Mouse (Mus musculus) midbrain, embryonic 14.5 days (tissue): ENCODE measurements around the gene Golga4. TPM values are rescaled to one million over a fixed set of nuclear protein-coding genes. Genes with fewer than 3 reads are reported as not detected.

Experiments
- ATAC-seq: fragments of 200-750 bp; cut with Nextera tagmentation; 2 replicates; pipeline ENCODE4 v1.8.0; 2017; ENCODE audit warnings: moderate number of reproducible peaks, moderate library complexity; ENCODE audit not compliant: low FRiP score, low TSS enrichment
- DNase-seq: peaks from one replicate; pipeline ENCODE4 v3.0.0-alpha.2; 2015
- H3K27ac ChIP-seq: fragments of 300-500 bp; sonication (generic); replicated peaks from 2 replicates; pipeline ENCODE4 v1.5.1; 2014; ENCODE audit warnings: mild to moderate bottlenecking, low read depth, low read length, moderate library complexity
- H3K27me3 ChIP-seq: fragments of 300-500 bp; sonication (generic); 2 replicates; pipeline ENCODE4 v1.6.1; 2014; ENCODE audit warnings: low read length, control low read depth, mixed read lengths; ENCODE audit not compliant: control insufficient read depth, insufficient read depth
- H3K36me3 ChIP-seq: fragments of 300-500 bp; sonication (generic); 2 replicates; pipeline ENCODE4 v1.6.1; 2014; ENCODE audit warnings: low read length, control low read depth; ENCODE audit not compliant: control insufficient read depth, insufficient read depth
- H3K4me1 ChIP-seq: fragments of 300-500 bp; sonication (generic); 2 replicates; pipeline ENCODE4 v1.6.1; 2014; ENCODE audit warnings: mild to moderate bottlenecking, antibody characterized with exemption, low read length, control low read depth; ENCODE audit not compliant: control insufficient read depth, insufficient read depth
- H3K4me2 ChIP-seq: fragments of 300-500 bp; sonication (generic); 2 replicates; pipeline ENCODE4 v1.6.1; 2014; ENCODE audit warnings: mild to moderate bottlenecking, low read length, moderate library complexity
- H3K4me3 ChIP-seq: fragments of 300-500 bp; sonication (generic); replicated peaks from 2 replicates; pipeline ENCODE4 v1.5.1; 2014; ENCODE audit warnings: low read depth, low read length
- H3K9ac ChIP-seq: fragments of 300-500 bp; sonication (generic); replicated peaks from 2 replicates; pipeline ENCODE4 v1.6.1; 2014; ENCODE audit warnings: mild to moderate bottlenecking, low read length, moderate library complexity
- H3K9me3 ChIP-seq: fragments of 300-500 bp; sonication (generic); 2 replicates; pipeline ENCODE4 v1.6.1; 2016; ENCODE audit warnings: low read length, control low read depth, mixed read lengths; ENCODE audit not compliant: control insufficient read depth
- WGBS: fragments of 180-500 bp; shearing (Covaris S2); extraction: QIAGEN DNeasy Blood & Tissue Kit; methylation state at CpG from one replicate; pipeline ENCODE4 v1.1.7; 2014; 5-methylcytosine and 5-hydroxymethylcytosine counted together
- polyA plus RNA-seq: library from polyadenylated mRNA; unstranded; fragments of >200 nt; fragmentation: Nextera tagmentation; extraction: Ambion mirVana; gene quantifications from 2 replicates; pipeline ENCODE4 v1.2.1, GENCODE M21; 2014

The Golga4 gene
- 47.8 and 53.3 TPM in 2 replicates for polyA plus RNA-seq

GRCm38 (mm10) chr9:118506020-118506403 is at the start of gene Golga4:
TSS of gene Golga4 (plus strand) at chr9:118506267.
- Histone ChIP-seq H3K4me2 (peak within 1 kb of the TSS; percentile 99), H3K4me3 (peak within 1 kb of the TSS; percentile 96), H3K4me1 (peaks cover 21% of the 10 kb centered on the region), H3K9me3 (no peaks in the 10 kb centered on the region), H3K27ac (peak within 1 kb of the TSS; percentile 81), H3K9ac (peak within 1 kb of the TSS; percentile 91), H3K27me3 (no peaks in the 10 kb centered on the region), H3K36me3 (0 out of 2 replicates have a peak, but pooled peaks cover 4% of the 10 kb centered on the region)
- under 1% methylated on average over 42 of the region's 43 CpGs for WGBS
- DNase-seq (peak; percentile 96), ATAC-seq (peak; percentile 89)

- ATAC-seq = no peak
- WGBS = 37% methylated on average over 6 of the region's 6 CpGs
Measured at GRCm38 (mm10) chr9:118456405-118456804, 49.7 kb upstream of the Golga4 start.

GRCm38 (mm10) chr9:118458039-118458438 is 48.0 kb upstream of the Golga4 start:
- Histone ChIP-seq H3K4me3 (no peak overlapping the region), H3K9ac (no peak overlapping the region), H3K27me3 (no peaks in the 10 kb centered on the region), H3K9me3 (no peaks in the 10 kb centered on the region), H3K4me1 (0 out of 2 replicates have a peak, but pooled peaks cover 2% of the 10 kb centered on the region), H3K4me2 (no peak overlapping the region), H3K36me3 (no peaks in the 10 kb centered on the region), H3K27ac (no peak overlapping the region)
- no peak for DNase-seq
- 31% methylated on average over 5 of the region's 5 CpGs for WGBS
- ATAC-seq = no peak

More at GRCm38 (mm10) chr9:118456405-118456804, 49.7 kb upstream of the Golga4 start:
- Histone ChIP-seq H3K27ac (no peak overlapping the region), H3K36me3 (no peaks in the 10 kb centered on the region), H3K4me2 (no peak overlapping the region), H3K9me3 (no peaks in the 10 kb centered on the region), H3K9ac (no peak overlapping the region), H3K4me1 (0 out of 2 replicates have a peak, but pooled peaks cover 2% of the 10 kb centered on the region), H3K27me3 (no peaks in the 10 kb centered on the region), H3K4me3 (no peak overlapping the region)
- DNase-seq = no peak

- no peak for DNase-seq
- H3K27me3 ChIP-seq = peaks cover 20% of the 10 kb centered on the region; the same call in 1 of the 2 replicates
- WGBS = 75% methylated on average over 1 of the region's 1 CpGs
Measured at GRCm38 (mm10) chr9:118464031-118464430, 42.0 kb upstream of the Golga4 start.

GRCm38 (mm10) chr9:118468301-118468700 is 37.8 kb upstream of the Golga4 start:
- H3K9me3 ChIP-seq = no peaks in the 10 kb centered on the region
- no peak overlapping the region for H3K4me3 ChIP-seq
- ATAC-seq = no peak
- H3K27ac ChIP-seq = no peak overlapping the region
- under 1% methylated on average over 14 of the region's 14 CpGs for WGBS
- no peak overlapping the region for H3K9ac ChIP-seq
- H3K36me3 ChIP-seq = no peaks in the 10 kb centered on the region
- DNase-seq = peak; percentile 48
- H3K4me2 ChIP-seq = no peak overlapping the region
- peaks cover 49% of the 10 kb centered on the region for H3K27me3 ChIP-seq
- no peaks in the 10 kb centered on the region for H3K4me1 ChIP-seq

More at GRCm38 (mm10) chr9:118464031-118464430, 42.0 kb upstream of the Golga4 start:
- Histone ChIP-seq H3K4me3 (no peak overlapping the region), H3K4me1 (no peaks in the 10 kb centered on the region), H3K27ac (no peak overlapping the region), H3K9ac (no peak overlapping the region), H3K9me3 (no peaks in the 10 kb centered on the region), H3K4me2 (no peak overlapping the region), H3K36me3 (no peaks in the 10 kb centered on the region)
- ATAC-seq = no peak

GRCm38 (mm10) chr9:118469272-118469671 is 36.8 kb upstream of the Golga4 start:
- ATAC-seq (no peak), DNase-seq (peak; percentile 13)
- no peaks in the 10 kb centered on the region for H3K9me3 ChIP-seq
- H3K4me3 ChIP-seq = no peak overlapping the region
- H3K4me1 ChIP-seq = no peaks in the 10 kb centered on the region
- no peak overlapping the region for H3K4me2 ChIP-seq
- WGBS = 7% methylated on average over 16 of the region's 16 CpGs
- H3K27me3 ChIP-seq = peaks cover 50% of the 10 kb centered on the region
- no peaks in the 10 kb centered on the region for H3K36me3 ChIP-seq
- no peak overlapping the region for H3K27ac ChIP-seq
- H3K9ac ChIP-seq = no peak overlapping the region

GRCm38 (mm10) chr9:118471296-118471695 is 34.8 kb upstream of the Golga4 start:
- H3K9me3 ChIP-seq = no peaks in the 10 kb centered on the region
- ATAC-seq (no peak), DNase-seq (no peak)
- no peaks in the 10 kb centered on the region for H3K36me3 ChIP-seq
- H3K4me2 ChIP-seq = no peak overlapping the region
- H3K27me3 ChIP-seq = peaks cover 66% of the 10 kb centered on the region
- H3K4me3 ChIP-seq = no peak overlapping the region
- WGBS = 22% methylated on average over 3 of the region's 3 CpGs
- no peak overlapping the region for H3K27ac ChIP-seq
- 0 out of 2 replicates have a peak, but pooled peaks cover 2% of the 10 kb centered on the region for H3K4me1 ChIP-seq
- no peak overlapping the region for H3K9ac ChIP-seq

- no peak overlapping the region for H3K27ac ChIP-seq
- DNase-seq (peak; percentile 50), ATAC-seq (no peak)
- peaks cover 72% of the 10 kb centered on the region for H3K27me3 ChIP-seq
- H3K9me3 ChIP-seq = no peaks in the 10 kb centered on the region
- H3K9ac ChIP-seq = no peak overlapping the region
- no peaks in the 10 kb centered on the region for H3K36me3 ChIP-seq
- peaks cover 17% of the 10 kb centered on the region; the same call in 1 of the 2 replicates for H3K4me1 ChIP-seq
- H3K4me2 ChIP-seq = peak overlapping the region; percentile 41
- peak overlapping the region; percentile 18; the same call in 1 of the 2 replicates for H3K4me3 ChIP-seq
- WGBS = 2% methylated on average over 22 of the region's 22 CpGs
Measured at GRCm38 (mm10) chr9:118476211-118476765, 29.8 kb upstream of the Golga4 start.

GRCm38 (mm10) chr9:118476766-118477271 is 29.2 kb upstream of the Golga4 start:
- H3K9me3 ChIP-seq = no peaks in the 10 kb centered on the region
- H3K36me3 ChIP-seq = no peaks in the 10 kb centered on the region
- no peak overlapping the region for H3K9ac ChIP-seq
- peaks cover 17% of the 10 kb centered on the region; the same call in 1 of the 2 replicates for H3K4me1 ChIP-seq
- H3K4me2 ChIP-seq = peak overlapping the region; percentile 41
- H3K4me3 ChIP-seq = peak overlapping the region; percentile 18; the same call in 1 of the 2 replicates
- ATAC-seq (no peak), DNase-seq (peak; percentile 64)
- no peak overlapping the region for H3K27ac ChIP-seq
- H3K27me3 ChIP-seq = peaks cover 72% of the 10 kb centered on the region
- under 1% methylated on average over 33 of the region's 33 CpGs for WGBS
